Mouse (Mus musculus) midbrain, postnatal 0 days (tissue): Measurements from ENCODE around the gene Gmppa. TPM values are rescaled to one million over a fixed set of nuclear protein-coding genes. Genes with fewer than 3 reads are reported as not detected.
A peak's percentile ranks its signal among the peaks of the same experiment; 100 is the strongest.

Experiments
- ATAC-seq: fragments of 200-750 bp; cut with Nextera tagmentation; 2 replicates; pipeline ENCODE4 v1.8.0; 2017; ENCODE audit warnings: moderate number of reproducible peaks, mild to moderate bottlenecking, moderate TSS enrichment, moderate library complexity; ENCODE audit not compliant: low FRiP score
- DNase-seq: peaks from one replicate; pipeline ENCODE4 v3.0.0-alpha.2; 2015; ENCODE audit warnings: low spot score
- H3K27ac ChIP-seq: fragments of 300-500 bp; sonication (generic); 2 replicates; pipeline ENCODE4 v1.5.1; 2014; ENCODE audit warnings: low read depth, mild to moderate bottlenecking, low read length, mixed read lengths
- H3K27me3 ChIP-seq: fragments of 300-500 bp; sonication (generic); 2 replicates; pipeline ENCODE4 v1.6.1; 2014; ENCODE audit warnings: low read length, control low read depth, mixed read lengths; ENCODE audit not compliant: insufficient read depth
- H3K36me3 ChIP-seq: fragments of 300-500 bp; sonication (generic); 2 replicates; pipeline ENCODE4 v1.6.1; 2014; ENCODE audit warnings: low read length, control low read depth, mixed read lengths; ENCODE audit not compliant: insufficient read depth
- H3K4me1 ChIP-seq: fragments of 300-500 bp; sonication (generic); 2 replicates; pipeline ENCODE4 v1.6.1; 2014; ENCODE audit warnings: mild to moderate bottlenecking, control low read depth, antibody characterized with exemption, low read length, mixed read lengths; ENCODE audit not compliant: insufficient read depth
- H3K4me2 ChIP-seq: fragments of 300-500 bp; sonication (generic); 2 replicates; pipeline ENCODE4 v1.6.1; 2014; ENCODE audit warnings: low read depth, mild to moderate bottlenecking, low read length, mixed read lengths; ENCODE audit not compliant: poor library complexity, severe bottlenecking
- H3K4me3 ChIP-seq: fragments of 300-500 bp; sonication (generic); 2 replicates; pipeline ENCODE4 v1.5.1; 2014; ENCODE audit warnings: low read depth, mild to moderate bottlenecking, low read length, moderate library complexity
- H3K9ac ChIP-seq: fragments of 300-500 bp; sonication (generic); replicated peaks from 2 replicates; pipeline ENCODE4 v1.6.1; 2014; ENCODE audit warnings: mild to moderate bottlenecking, low read length, moderate library complexity, mixed read lengths; ENCODE audit not compliant: poor library complexity, severe bottlenecking
- H3K9me3 ChIP-seq: fragments of 300-500 bp; sonication (generic); 2 replicates; pipeline ENCODE4 v1.6.1; 2016; ENCODE audit warnings: low read length, control low read depth
- CTCF ChIP-seq: IDR thresholded peaks from 2 replicates; pipeline ENCODE4 v1.5.1; 2016; ENCODE audit warnings: antibody characterized with exemption, mild to moderate bottlenecking
- WGBS: fragments of 180-500 bp; shearing (Covaris S2); extraction: QIAGEN DNeasy Blood & Tissue Kit; methylation state at CpG from one replicate; pipeline ENCODE4 v1.1.7; 2014; 5-methylcytosine and 5-hydroxymethylcytosine counted together
- polyA plus RNA-seq: library from polyadenylated mRNA; unstranded; fragments of >200 nt; fragmentation: Nextera tagmentation; extraction: Ambion mirVana; gene quantifications from 2 replicates; pipeline ENCODE4 v1.2.1, GENCODE M21; 2015
- total RNA-seq: library from RNA; depleted of rRNA; stranded (reverse); fragments of >200 nt; gene quantifications from 2 replicates; pipeline ENCODE4 v1.2.3, GENCODE M21; 2014

Gene Gmppa
- total and polyA plus RNA-seq, 2 experiments from 2014 or later, result 67.4 to 77.1 TPM

DNA sequence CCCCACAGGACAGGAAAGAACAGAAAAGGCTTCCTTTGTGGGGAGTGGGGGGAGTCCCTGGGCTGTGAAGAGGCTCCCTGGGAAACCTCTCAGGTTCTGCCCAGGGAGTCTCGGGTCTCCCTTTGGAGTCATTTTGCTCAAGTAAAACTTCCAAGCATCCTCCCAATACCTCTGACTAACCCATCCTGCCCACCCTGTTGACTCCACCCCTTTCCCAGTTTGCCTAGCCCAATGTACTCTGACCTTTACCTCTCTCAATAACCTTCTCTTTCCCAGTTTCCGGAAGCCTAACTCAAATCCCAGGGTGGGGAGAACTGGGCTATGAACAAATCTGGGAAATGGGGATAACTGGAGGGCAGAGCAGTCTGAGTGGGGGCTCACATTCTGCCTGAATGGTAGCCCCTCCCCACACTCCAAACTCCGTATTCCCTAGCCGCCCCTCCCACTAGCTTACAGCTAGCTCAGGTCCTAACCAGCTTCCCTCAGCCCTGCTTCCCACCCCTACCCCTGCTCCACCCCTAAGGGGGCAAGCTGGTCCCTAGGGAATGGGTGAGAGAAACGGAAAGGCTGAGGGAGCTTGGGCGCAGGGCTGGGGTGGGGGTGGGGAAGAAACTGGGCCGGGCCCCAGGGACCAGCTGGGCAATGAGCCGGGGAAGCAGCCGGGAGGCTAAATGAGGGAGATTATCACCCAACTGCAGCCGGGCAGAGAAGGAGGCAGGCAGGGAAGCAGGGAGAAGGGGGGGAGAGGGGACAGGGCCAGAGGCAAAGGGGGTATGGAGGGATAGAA, 11.7 kb downstream of the Gmppa start:
- WGBS, result 9% methylated on average over 10 of the region's 10 CpGs
- peaks cover 29% of the 10 kb centered on the region for H3K4me1 ChIP-seq
- no peaks in the 10 kb centered on the region for H3K36me3 ChIP-seq
- no peak for DNase-seq
- no peak overlapping the region for H3K4me3 ChIP-seq
- peaks cover 18% of the 10 kb centered on the region for H3K27me3 ChIP-seq
- H3K4me2 ChIP-seq, result peak overlapping the region; percentile 78
- no peak for TF ChIP-seq CTCF
- peak overlapping the region; percentile 24; the same call in 1 of the 2 replicates for H3K9ac ChIP-seq
- ATAC-seq, result no peak
- H3K9me3 ChIP-seq, result no peaks in the 10 kb centered on the region
- peak overlapping the region; percentile 67 for H3K27ac ChIP-seq

DNA sequence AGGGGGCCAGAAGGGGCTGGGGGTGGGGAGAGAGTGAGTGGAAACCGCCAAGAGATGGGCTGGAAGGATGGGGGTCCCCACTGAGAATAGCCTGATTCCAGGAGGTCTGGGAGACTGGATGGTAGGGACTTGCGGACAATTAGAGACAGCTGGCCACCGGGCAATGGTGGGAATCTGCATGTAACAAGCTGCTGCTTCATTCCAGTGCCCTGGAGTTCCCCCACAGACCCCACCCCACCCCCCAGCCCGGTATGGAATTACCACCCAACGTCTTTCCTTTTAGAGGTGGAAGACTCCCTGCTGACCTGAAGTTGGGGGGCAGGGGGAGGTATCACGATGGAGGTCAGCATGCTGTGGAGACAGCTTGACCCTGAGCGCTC, 12.3 kb downstream of the Gmppa start:
- 3% methylated on average over 7 of the region's 7 CpGs for WGBS
- Histone ChIP-seq H3K27me3 (peaks cover 18% of the 10 kb centered on the region), H3K36me3 (no peaks in the 10 kb centered on the region), H3K9me3 (no peaks in the 10 kb centered on the region), H3K27ac (peak overlapping the region; percentile 65), H3K4me2 (peak overlapping the region; percentile 78), H3K4me1 (peaks cover 27% of the 10 kb centered on the region), H3K9ac (0 out of 2 replicates have a peak overlapping the region, but pooled peaks have one; percentile 0), H3K4me3 (no peak overlapping the region)
- ATAC-seq (no peak), DNase-seq (no peak)
- TF ChIP-seq CTCF, result no peak

GRCm38 (mm10) chr1:75448937-75449336, 13.2 kb downstream of the Gmppa start:
- Histone ChIP-seq H3K9ac (peak overlapping the region; percentile 39), H3K27ac (peak overlapping the region; percentile 71), H3K27me3 (peaks cover 18% of the 10 kb centered on the region), H3K36me3 (no peaks in the 10 kb centered on the region), H3K9me3 (no peaks in the 10 kb centered on the region), H3K4me1 (peaks cover 27% of the 10 kb centered on the region), H3K4me3 (peak overlapping the region; percentile 41), H3K4me2 (peak overlapping the region; percentile 78)
- ATAC-seq, result no peak
- no peak for DNase-seq
- TF ChIP-seq CTCF, result no peak
- WGBS, result 4% methylated on average over 13 of the region's 14 CpGs

DNA sequence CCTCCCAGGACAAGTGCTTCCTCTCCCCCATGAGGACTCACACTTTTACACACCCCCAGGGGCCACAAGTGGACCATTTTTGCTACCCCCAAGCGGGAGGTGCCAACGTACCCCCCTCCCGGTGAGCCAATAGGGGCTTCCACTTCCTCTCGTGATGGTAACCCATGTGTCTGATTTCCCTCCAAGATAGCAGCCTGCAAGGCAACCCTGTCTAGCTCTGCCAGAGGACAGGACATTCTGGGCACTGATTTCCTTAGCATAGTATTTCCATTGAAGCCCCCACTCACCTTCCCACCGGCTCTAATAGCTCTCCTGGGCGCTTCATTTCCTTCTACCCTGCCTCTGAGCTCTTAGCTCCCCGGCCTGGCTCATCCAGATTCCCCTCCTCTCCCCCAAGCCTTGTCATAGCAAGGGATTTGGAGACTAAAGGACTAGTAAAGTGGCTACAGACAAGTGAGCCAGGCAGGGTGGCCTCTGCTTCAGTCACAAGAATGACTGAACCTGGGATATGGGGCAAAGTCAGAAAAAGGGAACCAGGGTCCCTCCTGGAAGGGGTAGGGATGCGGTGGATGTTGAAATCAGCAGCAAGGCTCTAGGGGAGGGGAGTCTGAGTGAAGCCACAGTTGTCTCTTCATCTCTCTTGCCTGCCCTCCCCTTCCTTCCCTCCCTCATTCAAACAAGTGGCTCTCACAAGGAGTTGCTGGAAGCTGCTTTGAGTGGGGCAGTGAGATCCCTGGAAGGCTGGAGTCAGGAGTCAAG, 13.8 kb downstream of the Gmppa start:
- Histone ChIP-seq H3K9me3 (no peaks in the 10 kb centered on the region), H3K9ac (peak overlapping the region; percentile 55), H3K36me3 (no peaks in the 10 kb centered on the region), H3K27me3 (peaks cover 18% of the 10 kb centered on the region), H3K4me1 (peaks cover 27% of the 10 kb centered on the region), H3K4me3 (peak overlapping the region; percentile 41), H3K27ac (peak overlapping the region; percentile 71), H3K4me2 (peak overlapping the region; percentile 78)
- ATAC-seq (no peak), DNase-seq (no peak)
- WGBS, result 15% methylated on average over 8 of the region's 8 CpGs
- TF ChIP-seq CTCF, result no peak

- H3K36me3 ChIP-seq, result no peaks in the 10 kb centered on the region
- H3K4me3 ChIP-seq, result peak within 1 kb of the TSS; percentile 41
- 2% methylated on average over 34 of the region's 35 CpGs for WGBS
- H3K9ac ChIP-seq, result peak within 1 kb of the TSS; percentile 55
- H3K27me3 ChIP-seq, result peaks cover 13% of the 10 kb centered on the region
- H3K4me1 ChIP-seq, result peaks cover 20% of the 10 kb centered on the region
- H3K4me2 ChIP-seq, result peak within 1 kb of the TSS; percentile 78
- ATAC-seq (0 out of 2 replicates have a peak, but pooled peaks have one; percentile 10), DNase-seq (no peak)
- TF ChIP-seq CTCF, result no peak
- H3K9me3 ChIP-seq, result no peaks in the 10 kb centered on the region
- peak within 1 kb of the TSS; percentile 71 for H3K27ac ChIP-seq
Measured at GRCm38 (mm10) chr1:75450314-75451005, 14.7 kb downstream of the Gmppa start, which contains the start of gene Asic4. Asic4 (plus strand) TSS chr1:75450436.
